Mouse (Mus musculus) neural tube, embryonic 15.5 days (tissue): ENCODE data around the gene Olfr52. TPM values are rescaled to one million over a fixed set of nuclear protein-coding genes. Genes with fewer than 3 reads are reported as not detected.
"Not testable (repeated sequence)": the region's sequence is repeated elsewhere in the genome, so short reads cannot be mapped to it uniquely, and the experiment has no call there.

ENCODE experiments used
- ATAC-seq: fragments of 200-750 bp; cut with Nextera tagmentation; 2 replicates; pipeline ENCODE4 v1.8.0; 2017; ENCODE audit warnings: mild to moderate bottlenecking, moderate TSS enrichment, moderate library complexity; ENCODE audit not compliant: low FRiP score
- H3K27ac ChIP-seq: fragments of 300-500 bp; sonication (generic); replicated peaks from 2 replicates; pipeline ENCODE4 v1.5.1; 2015; ENCODE audit warnings: mild to moderate bottlenecking, inconsistent platforms
- H3K27me3 ChIP-seq: fragments of 300-500 bp; sonication (generic); replicated peaks from 2 replicates; pipeline ENCODE4 v1.6.1; 2015; ENCODE audit warnings: inconsistent platforms
- H3K36me3 ChIP-seq: fragments of 300-500 bp; sonication (generic); 2 replicates; pipeline ENCODE4 v1.6.1; 2015; ENCODE audit warnings: inconsistent platforms
- H3K4me1 ChIP-seq: fragments of 300-500 bp; sonication (generic); 2 replicates; pipeline ENCODE4 v1.6.1; 2015; ENCODE audit warnings: inconsistent platforms
- H3K4me2 ChIP-seq: fragments of 300-500 bp; sonication (generic); 2 replicates; pipeline ENCODE4 v1.6.1; 2015; ENCODE audit warnings: inconsistent platforms, mild to moderate bottlenecking, moderate library complexity
- H3K4me3 ChIP-seq: fragments of 300-500 bp; sonication (generic); replicated peaks from 2 replicates; pipeline ENCODE4 v1.5.1; 2015; ENCODE audit warnings: mild to moderate bottlenecking, inconsistent platforms
- H3K9ac ChIP-seq: fragments of 300-500 bp; sonication (generic); replicated peaks from 2 replicates; pipeline ENCODE4 v1.6.1; 2015; ENCODE audit warnings: mild to moderate bottlenecking, inconsistent platforms
- H3K9me3 ChIP-seq: fragments of 300-500 bp; sonication (generic); replicated peaks from 2 replicates; pipeline ENCODE4 v1.6.1; 2016; ENCODE audit warnings: inconsistent platforms
- WGBS: fragments of 180-500 bp; shearing (Covaris S2); methylation state at CpG from one replicate; pipeline ENCODE4 v1.1.7; 2015; ENCODE audit warnings: mixed read lengths; 5-methylcytosine and 5-hydroxymethylcytosine counted together
- polyA plus RNA-seq: library from polyadenylated mRNA; unstranded; fragments of >200 nt; fragmentation: Nextera tagmentation; extraction: Ambion mirVana; gene quantifications from 2 replicates; pipeline ENCODE4 v1.2.1, GENCODE M21; 2015

The Olfr52 gene
- polyA plus RNA-seq = not detected in 2 replicates

DNA sequence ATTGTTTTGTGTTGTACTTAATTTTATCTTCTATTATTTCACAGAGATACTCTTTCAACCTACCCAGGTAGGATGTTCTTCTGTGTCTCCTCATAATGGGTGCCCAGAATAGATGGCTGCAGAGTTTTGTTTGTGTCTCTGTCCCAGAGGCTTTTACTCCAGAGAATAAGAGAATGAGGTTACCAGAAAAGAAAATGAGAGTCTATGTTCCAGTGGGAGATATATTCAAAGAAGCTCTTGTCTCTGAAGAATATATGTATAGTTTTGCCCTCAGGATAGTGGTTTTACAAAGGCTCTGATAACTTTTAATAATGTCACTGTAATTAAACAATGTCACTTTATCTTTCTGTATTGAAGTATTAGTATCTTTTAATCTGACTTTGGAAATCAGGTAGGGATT is at the start of gene Olfr52:
Olfr52 (minus strand) TSS at position 101 of the 400 bp plus-strand sequence.
- H3K4me3 ChIP-seq = no peak within 1 kb of the TSS
- ATAC-seq = no peak
- H3K27ac ChIP-seq = no peak within 1 kb of the TSS
- no peaks in the 10 kb centered on the region for H3K9me3 ChIP-seq
- H3K9ac ChIP-seq = no peak within 1 kb of the TSS
- H3K4me1 ChIP-seq = no peaks in the 10 kb centered on the region
- H3K36me3 ChIP-seq = no peaks in the 10 kb centered on the region
- H3K4me2 ChIP-seq = no peak within 1 kb of the TSS
- no peaks in the 10 kb centered on the region for H3K27me3 ChIP-seq

DNA sequence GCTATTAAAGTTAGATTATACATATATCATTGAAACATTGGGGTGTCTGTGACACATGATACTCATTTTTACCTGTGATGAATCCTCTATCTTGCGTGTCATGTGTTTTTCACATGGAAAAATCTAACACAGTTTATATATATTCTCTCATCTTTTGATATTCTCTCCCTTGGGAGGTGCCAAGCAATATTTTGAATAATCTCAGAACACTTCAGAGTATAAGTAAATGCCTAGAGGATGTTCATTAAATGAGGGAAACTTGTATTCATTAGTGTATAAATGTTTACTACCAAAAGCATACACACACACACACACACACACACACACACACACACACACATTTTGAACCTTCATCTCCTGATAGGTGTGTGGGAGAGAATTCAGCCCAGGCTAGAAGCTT is 45.8 kb upstream of the Olfr52 start, which contains the start of gene Olfr1047:
Olfr1047 (minus strand) TSS at position 101 of the 400 bp plus-strand sequence.
- H3K4me3 ChIP-seq = no peak within 1 kb of the TSS
- no peak within 1 kb of the TSS for H3K4me2 ChIP-seq
- H3K9ac ChIP-seq = no peak within 1 kb of the TSS
- ATAC-seq = no peak
- no peaks in the 10 kb centered on the region for H3K4me1 ChIP-seq
- H3K27me3 ChIP-seq = no peaks in the 10 kb centered on the region
- WGBS = 98% methylated on average over 1 of the region's 1 CpGs
- H3K9me3 ChIP-seq = no peaks in the 10 kb centered on the region
- no peaks in the 10 kb centered on the region for H3K36me3 ChIP-seq
- H3K27ac ChIP-seq = no peak within 1 kb of the TSS

DNA sequence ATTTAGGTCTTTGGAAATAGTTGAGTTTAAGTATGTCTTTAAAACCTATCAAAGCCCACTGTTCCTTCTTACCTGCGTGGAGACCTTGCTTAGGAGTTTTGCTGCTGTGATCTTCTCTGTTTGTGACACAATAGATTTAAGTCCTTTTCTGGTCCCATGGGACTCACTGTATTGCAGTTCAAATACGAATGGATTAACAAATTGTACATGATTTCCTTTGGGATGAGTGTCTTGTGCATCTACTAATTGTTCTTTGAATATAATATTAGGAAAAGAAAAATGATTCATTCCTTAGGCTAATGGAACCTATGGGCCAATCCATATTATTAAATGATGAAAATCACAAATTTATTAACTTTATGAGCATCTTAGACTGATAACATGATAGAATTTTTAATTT is 33.7 kb upstream of the Olfr52 start, which contains the start of gene Olfr1046:
Olfr1046 (minus strand) TSS at position 101 of the 400 bp plus-strand sequence.
- Histone ChIP-seq H3K9ac (no peak within 1 kb of the TSS), H3K4me2 (no peak within 1 kb of the TSS), H3K4me1 (no peaks in the 10 kb centered on the region), H3K36me3 (no peaks in the 10 kb centered on the region), H3K27ac (no peak within 1 kb of the TSS), H3K27me3 (no peaks in the 10 kb centered on the region), H3K9me3 (no peaks in the 10 kb centered on the region), H3K4me3 (no peak within 1 kb of the TSS)
- WGBS = 66% methylated on average over 2 of the region's 2 CpGs
- no peak for ATAC-seq

DNA sequence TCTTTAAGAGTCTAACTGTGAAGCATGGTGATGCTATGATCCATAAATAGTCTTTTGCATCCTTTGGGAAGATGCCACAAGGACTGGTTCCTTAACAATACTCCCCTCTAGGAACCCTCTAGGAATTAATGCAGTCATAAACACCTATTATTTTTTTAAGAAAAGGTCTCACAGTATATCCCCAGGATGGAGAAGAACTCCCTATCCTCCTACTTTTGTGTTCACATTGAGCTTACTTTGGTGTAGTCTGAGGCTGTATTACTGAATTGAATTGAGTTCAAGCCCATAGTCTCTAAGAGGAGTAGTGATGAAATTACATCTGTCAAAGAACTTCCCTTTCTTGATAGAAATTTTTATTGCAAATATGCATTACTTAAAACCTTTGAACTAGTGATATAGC is 17.4 kb upstream of the Olfr52 start, which contains the start of gene Olfr1045:
Olfr1045 (minus strand) TSS at position 101 of the 400 bp plus-strand sequence.
- no peaks in the 10 kb centered on the region for H3K9me3 ChIP-seq
- H3K27ac ChIP-seq = no peak within 1 kb of the TSS
- no peaks in the 10 kb centered on the region for H3K4me1 ChIP-seq
- no peak for ATAC-seq
- no peaks in the 10 kb centered on the region for H3K36me3 ChIP-seq
- no peaks in the 10 kb centered on the region for H3K27me3 ChIP-seq
- no peak within 1 kb of the TSS for H3K9ac ChIP-seq
- no peak within 1 kb of the TSS for H3K4me2 ChIP-seq
- no peak within 1 kb of the TSS for H3K4me3 ChIP-seq

DNA sequence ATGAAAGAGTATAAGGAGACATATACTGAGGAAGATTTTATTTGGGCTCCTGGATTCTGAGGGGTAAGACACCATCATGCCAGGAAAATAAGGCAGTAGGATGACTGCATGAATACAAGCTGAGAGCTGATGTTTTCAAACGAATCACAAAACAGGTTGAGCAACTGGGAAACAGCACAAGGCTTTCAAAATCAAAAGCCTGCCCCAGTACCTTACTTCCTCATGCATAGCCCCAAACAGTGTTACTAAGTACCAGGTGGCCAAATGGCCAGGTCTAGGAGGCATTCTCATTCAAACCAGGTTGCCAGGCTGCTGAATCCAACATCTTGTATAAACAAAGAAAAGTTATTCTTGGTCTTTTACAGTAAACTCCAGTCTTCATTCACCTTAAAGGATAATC is 10.4 kb upstream of the Olfr52 start:
- no peaks in the 10 kb centered on the region for H3K4me1 ChIP-seq
- WGBS = 54% methylated on average over 1 of the region's 1 CpGs
- ATAC-seq = no peak

DNA sequence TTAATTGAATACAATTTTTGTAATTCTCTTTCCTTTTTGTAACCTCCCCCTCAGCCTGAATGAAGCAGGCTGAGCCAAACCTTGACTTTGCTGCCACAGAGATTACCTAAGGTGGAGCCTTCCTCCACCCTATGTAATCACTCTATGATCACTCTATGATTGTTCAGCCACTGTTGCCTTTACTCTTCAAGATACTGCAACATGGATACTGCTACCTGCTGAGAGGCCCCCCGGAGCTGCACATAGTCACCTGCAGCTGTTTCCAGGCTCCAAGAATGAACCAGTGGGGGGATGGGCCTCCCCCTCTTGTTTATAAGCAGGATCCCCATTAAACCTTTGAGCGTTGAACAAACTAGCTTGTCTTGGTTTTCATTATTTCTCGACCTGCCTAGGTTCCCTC is 5.5 kb downstream of the Olfr52 start:
- H3K9ac ChIP-seq = no peak overlapping the region
- H3K4me3 ChIP-seq = no peak overlapping the region
- WGBS = 72% methylated on average over 3 of the region's 3 CpGs
- no peaks in the 10 kb centered on the region for H3K27me3 ChIP-seq
- H3K4me2 ChIP-seq = no peak overlapping the region
- H3K27ac ChIP-seq = no peak overlapping the region
- H3K36me3 ChIP-seq = no peaks in the 10 kb centered on the region
- H3K9me3 ChIP-seq = no peaks in the 10 kb centered on the region
- no peaks in the 10 kb centered on the region for H3K4me1 ChIP-seq
- ATAC-seq = no peak

More for the DNA sequence above, 10.4 kb upstream of the Olfr52 start:
- Histone ChIP-seq H3K36me3 (no peaks in the 10 kb centered on the region), H3K9me3 (no peaks in the 10 kb centered on the region), H3K4me3 (no peak overlapping the region), H3K27ac (no peak overlapping the region), H3K9ac (no peak overlapping the region), H3K27me3 (no peaks in the 10 kb centered on the region), H3K4me2 (no peak overlapping the region)

DNA sequence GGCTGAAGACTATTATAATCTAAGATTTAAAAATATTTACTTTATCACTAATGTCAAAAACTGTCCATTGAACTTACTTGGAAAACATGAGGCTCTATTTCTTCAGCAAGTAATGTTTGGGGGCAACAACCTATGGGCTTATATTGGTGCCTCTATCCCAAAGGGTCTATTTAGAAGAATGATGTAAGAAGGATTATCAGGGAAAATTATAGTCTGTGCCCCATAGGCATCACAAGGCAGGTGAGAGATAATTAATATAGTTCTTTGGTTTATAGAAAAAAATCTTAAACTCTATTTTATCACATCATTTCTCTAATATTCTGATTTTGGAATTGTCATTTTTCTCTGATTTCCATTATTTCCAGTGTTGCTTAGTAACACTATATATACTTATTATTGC is 7.8 kb downstream of the Olfr52 start, which contains the start of gene Olfr1044:
Olfr1044 (minus strand) TSS at position 101 of the 400 bp plus-strand sequence.
- H3K9ac ChIP-seq = no peak within 1 kb of the TSS
- H3K27ac ChIP-seq = no peak within 1 kb of the TSS
- no peaks in the 10 kb centered on the region for H3K27me3 ChIP-seq
- H3K36me3 ChIP-seq = no peaks in the 10 kb centered on the region
- no peak for ATAC-seq
- H3K9me3 ChIP-seq = no peaks in the 10 kb centered on the region
- no peaks in the 10 kb centered on the region for H3K4me1 ChIP-seq
- H3K4me2 ChIP-seq = no peak within 1 kb of the TSS
- no peak within 1 kb of the TSS for H3K4me3 ChIP-seq

DNA sequence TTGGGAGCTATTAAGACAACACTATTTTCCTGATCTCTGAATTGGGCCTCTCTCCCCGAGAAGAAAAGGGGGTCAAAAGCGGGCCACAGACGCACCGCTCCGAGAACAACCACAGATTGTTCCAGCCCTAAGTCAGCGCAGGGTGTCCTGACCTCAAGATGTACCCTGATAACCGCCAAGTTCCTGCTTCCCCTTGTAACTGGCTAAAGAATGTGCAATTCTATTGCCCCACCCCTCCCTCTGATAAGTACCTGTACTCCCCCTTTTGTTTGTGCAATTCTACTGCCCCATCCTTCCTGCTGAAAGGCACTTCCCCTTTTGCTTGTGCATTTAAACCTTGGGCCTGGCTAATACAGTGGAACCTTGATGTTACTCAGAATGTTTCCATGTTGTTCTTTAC is 10.1 kb downstream of the Olfr52 start:
- H3K4me1 ChIP-seq, H3K36me3 ChIP-seq, H3K9ac ChIP-seq, H3K4me2 ChIP-seq, H3K4me3 ChIP-seq, H3K27me3 ChIP-seq, H3K27ac ChIP-seq, H3K9me3 ChIP-seq, ATAC-seq: not testable (repeated sequence)
- 87% methylated on average over 7 of the region's 7 CpGs for WGBS

DNA sequence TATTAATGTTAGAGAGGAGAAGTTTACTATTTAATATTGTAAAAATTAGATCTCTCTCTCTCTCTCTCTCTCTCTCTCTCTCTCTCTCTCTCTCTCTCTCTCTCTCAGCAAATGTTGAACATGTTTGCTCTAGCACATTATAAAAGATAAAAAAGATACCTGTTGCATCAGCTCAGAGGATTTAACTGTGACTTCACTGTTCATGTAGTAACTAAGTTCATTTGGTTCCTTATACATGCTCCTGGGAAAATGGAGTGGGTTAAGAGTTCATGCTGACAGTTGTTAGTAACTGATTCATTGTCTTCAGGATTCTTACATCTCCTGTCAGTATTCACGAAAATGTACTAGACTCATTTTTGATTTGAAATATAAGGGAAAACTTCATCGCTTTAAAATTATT is 18.1 kb downstream of the Olfr52 start, which contains the start of gene Olfr1043:
Olfr1043 (minus strand) TSS at position 101 of the 400 bp plus-strand sequence.
- ATAC-seq = no peak
- no peaks in the 10 kb centered on the region for H3K4me1 ChIP-seq
- WGBS = 91% methylated on average over 2 of the region's 2 CpGs
- H3K27me3 ChIP-seq = no peaks in the 10 kb centered on the region
- no peaks in the 10 kb centered on the region for H3K36me3 ChIP-seq
- no peak within 1 kb of the TSS for H3K4me3 ChIP-seq
- no peak within 1 kb of the TSS for H3K27ac ChIP-seq
- H3K4me2 ChIP-seq = no peak within 1 kb of the TSS
- no peaks in the 10 kb centered on the region for H3K9me3 ChIP-seq
- H3K9ac ChIP-seq = no peak within 1 kb of the TSS

DNA sequence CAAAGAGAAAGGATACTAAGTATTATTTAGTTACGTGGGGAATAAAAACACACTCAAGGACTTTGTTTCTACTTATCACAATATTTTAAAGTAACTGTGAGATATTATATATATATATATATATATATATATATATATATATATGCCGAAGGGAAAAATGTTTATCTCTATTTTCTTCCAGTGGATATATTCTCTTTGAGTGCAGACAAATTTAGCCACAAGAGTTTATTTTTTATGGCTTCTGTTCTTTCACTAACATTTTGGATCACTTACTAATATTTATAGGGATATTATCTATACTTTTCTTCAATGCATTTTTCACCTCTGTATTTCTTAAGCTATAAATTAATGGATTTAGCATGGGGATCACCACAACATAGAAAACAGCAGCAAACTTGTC is 23.7 kb downstream of the Olfr52 start, which contains the start of gene Olfr1042:
Olfr1042 (minus strand) TSS at position 101 of the 400 bp plus-strand sequence.
- H3K4me2 ChIP-seq = no peak within 1 kb of the TSS
- H3K27me3 ChIP-seq = no peaks in the 10 kb centered on the region
- no peaks in the 10 kb centered on the region for H3K36me3 ChIP-seq
- no peak within 1 kb of the TSS for H3K9ac ChIP-seq
- no peak for ATAC-seq
- 85% methylated on average over 2 of the region's 2 CpGs for WGBS
- H3K4me1 ChIP-seq = no peaks in the 10 kb centered on the region
- no peak within 1 kb of the TSS for H3K27ac ChIP-seq
- H3K9me3 ChIP-seq = no peaks in the 10 kb centered on the region
- no peak within 1 kb of the TSS for H3K4me3 ChIP-seq

DNA sequence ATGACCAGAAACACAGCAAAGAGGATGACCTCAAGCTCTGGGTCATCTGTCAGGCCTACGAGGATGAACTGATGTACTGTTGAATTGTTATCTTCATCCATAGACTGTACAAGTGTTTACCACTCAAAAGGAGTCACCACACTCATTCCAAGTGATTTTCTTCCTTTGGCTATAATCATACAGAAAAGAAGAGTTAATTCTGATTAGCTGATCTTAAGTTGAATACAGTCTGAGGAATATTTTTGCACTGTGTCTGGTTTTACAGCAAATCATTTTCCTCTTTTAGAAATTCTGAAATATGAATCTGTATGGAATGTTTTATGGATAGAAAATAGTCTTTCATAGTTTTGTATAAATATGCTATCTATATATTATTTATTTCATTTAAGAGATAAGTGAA is 38.9 kb downstream of the Olfr52 start, which contains the start of gene Olfr1040:
Olfr1040 (minus strand) TSS at position 101 of the 400 bp plus-strand sequence.
- no peak within 1 kb of the TSS for H3K4me2 ChIP-seq
- H3K36me3 ChIP-seq = no peaks in the 10 kb centered on the region
- ATAC-seq = no peak
- H3K27me3 ChIP-seq = no peaks in the 10 kb centered on the region
- no peak within 1 kb of the TSS for H3K27ac ChIP-seq
- 95% methylated on average over 1 of the region's 1 CpGs for WGBS
- H3K9me3 ChIP-seq = no peaks in the 10 kb centered on the region
- H3K9ac ChIP-seq = no peak within 1 kb of the TSS
- H3K4me3 ChIP-seq = no peak within 1 kb of the TSS
- no peaks in the 10 kb centered on the region for H3K4me1 ChIP-seq

DNA sequence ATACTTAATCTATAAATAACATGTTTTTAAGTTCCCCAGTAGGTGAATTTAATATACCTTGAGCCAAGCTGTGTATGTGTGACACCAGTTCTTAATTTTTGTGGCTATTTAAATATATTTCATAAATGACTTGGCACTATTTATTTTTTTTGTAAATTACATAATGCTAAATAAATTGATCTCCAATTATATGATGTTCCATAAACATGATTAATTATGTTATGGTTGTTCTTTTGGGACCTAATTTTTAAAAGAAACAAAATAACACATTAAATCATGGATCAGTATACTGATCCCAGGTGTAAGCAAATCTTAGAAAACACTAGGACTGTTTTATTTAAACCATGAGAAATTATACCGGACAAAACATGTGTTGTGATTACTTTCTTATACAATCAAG is 49.7 kb downstream of the Olfr52 start, which contains the start of gene Olfr1039:
Olfr1039 (minus strand) TSS at position 101 of the 400 bp plus-strand sequence.
- 98% methylated on average over 1 of the region's 1 CpGs for WGBS
- no peak within 1 kb of the TSS for H3K4me2 ChIP-seq

More for the DNA sequence above, 49.7 kb downstream of the Olfr52 start, which contains the start of gene Olfr1039:
- no peak for ATAC-seq
- Histone ChIP-seq H3K4me1 (no peaks in the 10 kb centered on the region), H3K27me3 (no peaks in the 10 kb centered on the region), H3K9ac (no peak within 1 kb of the TSS), H3K27ac (no peak within 1 kb of the TSS), H3K36me3 (no peaks in the 10 kb centered on the region), H3K4me3 (no peak within 1 kb of the TSS), H3K9me3 (no peaks in the 10 kb centered on the region)
